Mouse (Mus musculus): ENCODE results near the gene D630003M21Rik. TPM values are rescaled to one million over a fixed set of nuclear protein-coding genes. Genes with fewer than 3 reads are reported as not detected.
A peak's percentile ranks its signal among the peaks of the same experiment; 100 is the strongest.

The D630003M21Rik gene
- total RNA-seq, 2 experiments from 2014 or later: 3.5 to 4.5 TPM

- no peak for DNase-seq (ENCODE audit: low spot score in 2 of 2)
Observed at GRCm38 (mm10) chr2:158198861-158199260, 30.2 kb downstream of the D630003M21Rik start.

- no peak for DNase-seq (ENCODE audit: low spot score in 2 of 2)
Observed at GRCm38 (mm10) chr2:158197971-158198370, 31.1 kb downstream of the D630003M21Rik start.

DNA sequence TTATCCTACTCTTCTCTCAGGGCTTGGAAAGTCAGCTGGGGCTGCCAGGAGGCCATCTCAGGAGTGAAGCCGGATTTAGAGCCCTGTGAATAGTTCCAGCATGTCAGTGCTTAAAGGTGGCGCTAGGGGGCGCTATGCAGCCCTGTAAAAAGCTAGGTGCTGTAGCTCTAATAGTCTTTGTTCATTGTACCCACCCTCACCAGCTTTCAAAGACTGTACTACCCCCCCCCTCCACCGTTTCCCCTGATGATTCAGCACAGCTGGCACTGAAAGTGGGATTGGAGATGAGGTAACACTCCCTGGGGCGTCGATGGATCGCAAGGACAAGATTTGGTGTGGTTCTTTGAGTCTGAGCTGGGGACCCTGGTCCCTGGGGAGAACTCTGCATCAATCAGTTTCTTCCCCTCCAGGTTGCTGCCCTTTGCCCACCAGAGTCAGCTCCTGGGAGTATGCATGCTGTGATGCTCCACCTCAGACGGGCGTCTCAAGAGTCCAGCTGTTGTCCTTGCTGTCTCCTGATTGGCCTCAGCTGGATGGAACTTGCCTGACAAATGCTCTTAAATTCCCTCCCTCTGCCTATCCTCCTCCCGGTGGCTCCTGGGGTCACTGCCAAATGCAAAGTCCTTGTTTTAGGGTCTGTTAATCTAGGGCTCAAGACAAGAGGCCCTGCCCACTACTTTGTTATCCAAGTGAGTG, 33.9 kb downstream of the D630003M21Rik start:
- peak in 1 of 2 experiments; percentile 65 for DNase-seq (ENCODE audit: low spot score in 2 of 2)

GRCm38 (mm10) chr2:158193611-158194336, 35.2 kb downstream of the D630003M21Rik start:
- no peak for DNase-seq (ENCODE audit: low spot score in 2 of 2)

DNA sequence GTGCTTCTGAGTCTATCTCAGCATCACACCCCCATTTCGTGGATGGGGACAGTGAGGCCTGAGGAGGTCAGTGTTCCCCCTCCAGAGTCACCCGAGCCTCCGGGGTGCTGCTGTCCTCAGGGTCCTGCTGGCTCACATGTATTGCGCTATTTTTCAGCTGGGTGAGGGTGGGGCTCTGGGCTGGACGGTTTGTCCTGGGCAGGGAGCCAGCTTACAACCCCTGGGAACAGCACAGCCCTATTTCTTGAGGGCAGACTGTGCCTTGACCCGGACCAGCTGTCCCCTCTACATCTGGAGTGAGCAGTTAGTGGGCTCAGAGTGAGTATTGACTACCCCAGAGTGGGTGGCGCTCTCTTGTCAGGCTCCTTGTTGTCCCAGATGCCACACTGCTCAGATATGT, 37.9 kb downstream of the D630003M21Rik start:
- DNase-seq (ENCODE audit: low spot score in 2 of 2): peak in 1 of 2 experiments; percentile 41

DNA sequence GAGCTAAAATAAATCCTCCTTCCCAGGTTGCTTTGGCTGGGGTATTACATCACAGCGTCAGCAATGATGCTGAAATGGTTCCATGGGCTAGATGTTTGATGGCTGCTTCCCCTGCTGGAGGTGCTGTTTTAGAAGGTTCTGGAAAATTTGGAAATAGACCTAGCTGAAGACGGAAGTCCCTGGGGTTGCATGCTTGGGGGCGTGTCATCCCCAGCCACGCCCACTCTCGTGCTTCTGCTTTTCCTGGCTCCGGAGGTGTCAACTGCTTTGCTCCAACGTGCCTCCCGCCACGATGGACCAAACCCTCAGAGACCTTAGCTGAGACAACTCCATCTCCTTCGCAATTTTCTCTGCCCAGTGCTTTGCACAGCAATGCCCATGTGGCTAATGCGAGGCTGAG, 39.6 kb downstream of the D630003M21Rik start:
- no peak for DNase-seq (ENCODE audit: low spot score in 2 of 2)

DNA sequence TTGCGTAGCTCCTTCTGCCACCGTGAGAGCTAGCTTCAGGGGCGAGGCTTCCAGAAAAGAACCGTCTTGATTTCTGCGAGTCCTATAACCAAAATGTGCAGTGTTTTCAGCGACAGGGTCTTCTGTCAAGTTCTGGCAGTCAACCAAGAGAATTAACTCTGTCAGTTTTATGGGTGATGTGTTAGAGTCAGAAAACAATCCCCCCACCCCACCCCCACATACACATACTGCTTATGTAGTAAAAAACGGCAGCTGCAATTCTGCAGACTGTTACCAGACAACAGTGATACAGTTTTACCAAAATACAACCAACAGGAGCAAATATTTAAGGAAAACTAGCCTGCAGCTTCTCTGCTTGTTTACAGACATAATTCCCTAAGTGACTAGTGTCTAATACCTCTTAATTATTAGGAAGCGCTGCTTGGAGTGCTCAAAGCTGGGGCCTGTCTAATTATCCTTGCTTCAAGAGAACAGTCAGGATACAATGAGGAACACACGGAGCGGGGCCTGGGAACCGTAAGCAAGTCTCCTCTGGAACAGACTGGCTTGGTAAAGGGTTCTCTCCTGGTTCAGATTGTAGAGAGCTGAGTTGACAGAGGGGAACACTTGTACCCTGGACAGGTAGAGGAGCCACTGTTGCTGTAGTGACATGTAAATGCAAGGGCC, 42.7 kb downstream of the D630003M21Rik start:
- no peak for DNase-seq (ENCODE audit: low spot score in 2 of 2)

GRCm38 (mm10) chr2:158183266-158183665, 45.8 kb downstream of the D630003M21Rik start:
- no peak for DNase-seq (ENCODE audit: low spot score in 2 of 2)

DNA sequence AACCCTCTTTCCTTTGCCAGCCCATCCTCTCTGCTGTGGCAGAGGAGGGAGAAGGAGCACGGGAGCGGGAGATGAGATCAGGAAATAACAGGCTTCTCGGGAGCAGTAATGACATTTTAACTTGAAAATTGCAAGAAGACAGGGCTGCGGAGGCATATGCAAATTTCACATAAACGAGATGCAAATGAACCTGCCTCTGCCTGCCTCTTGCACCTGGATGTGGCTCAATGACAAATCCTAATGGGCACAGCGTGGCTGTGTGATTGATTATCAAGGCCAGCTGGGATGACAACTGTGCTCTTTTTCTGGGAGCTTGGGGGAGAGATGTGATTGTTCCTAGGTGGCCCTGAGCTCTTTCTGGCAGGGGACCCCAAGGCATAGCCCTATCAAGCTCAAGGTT, 47.1 kb downstream of the D630003M21Rik start:
- peak in 1 of 2 experiments; percentile 25 for DNase-seq (ENCODE audit: low spot score in 2 of 2)

- peak in 1 of 2 experiments; percentile 33 for DNase-seq (ENCODE audit: low spot score in 2 of 2)
Observed at GRCm38 (mm10) chr2:158180797-158181196, 48.2 kb downstream of the D630003M21Rik start.

DNA sequence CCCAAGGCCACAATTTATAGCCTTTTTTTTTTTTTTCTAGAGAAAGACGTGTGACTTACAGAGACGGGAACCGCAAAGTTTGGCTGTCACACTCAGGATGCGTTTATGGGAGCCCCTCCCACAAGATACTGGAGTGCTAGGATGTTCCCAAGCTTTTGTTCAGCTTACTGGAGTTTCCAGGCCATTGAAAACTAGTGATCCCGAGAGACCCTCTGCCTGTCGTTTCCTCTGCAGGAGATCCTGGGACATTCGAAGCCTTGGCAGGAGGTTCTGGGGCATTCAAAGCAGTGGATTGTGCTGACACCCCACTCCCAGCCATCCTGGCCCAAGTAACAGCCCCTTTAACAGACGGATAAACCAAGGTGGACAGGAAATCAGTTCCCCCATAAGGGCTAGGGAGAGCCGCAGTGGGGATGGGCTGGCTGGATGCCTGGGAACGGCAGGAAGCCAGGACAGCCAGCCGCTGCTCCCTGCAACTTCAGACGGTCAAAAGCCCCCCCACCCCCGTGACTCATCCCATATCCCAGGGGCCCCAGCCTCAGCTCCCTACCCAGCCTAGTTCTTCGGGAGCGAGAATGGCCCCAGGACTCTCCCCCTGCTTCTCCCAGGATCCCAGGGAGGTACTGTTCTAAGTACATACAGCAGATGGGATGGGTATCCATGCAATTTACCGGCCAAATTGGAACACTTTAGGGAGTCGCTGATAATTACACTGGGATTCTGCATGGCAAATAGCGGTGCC, 49.5 kb downstream of the D630003M21Rik start:
- DNase-seq (ENCODE audit: low spot score in 2 of 2): no peak

- no peak for DNase-seq (ENCODE audit: low spot score in 2 of 2)
Observed at GRCm38 (mm10) chr2:158178696-158179369, 50.2 kb downstream of the D630003M21Rik start.

GRCm38 (mm10) chr2:158178139-158178538, 50.9 kb downstream of the D630003M21Rik start:
- DNase-seq (ENCODE audit: low spot score in 2 of 2): no peak

- no peak for DNase-seq (ENCODE audit: low spot score in 2 of 2)
Observed at GRCm38 (mm10) chr2:158177574-158177973, 51.4 kb downstream of the D630003M21Rik start.

DNA sequence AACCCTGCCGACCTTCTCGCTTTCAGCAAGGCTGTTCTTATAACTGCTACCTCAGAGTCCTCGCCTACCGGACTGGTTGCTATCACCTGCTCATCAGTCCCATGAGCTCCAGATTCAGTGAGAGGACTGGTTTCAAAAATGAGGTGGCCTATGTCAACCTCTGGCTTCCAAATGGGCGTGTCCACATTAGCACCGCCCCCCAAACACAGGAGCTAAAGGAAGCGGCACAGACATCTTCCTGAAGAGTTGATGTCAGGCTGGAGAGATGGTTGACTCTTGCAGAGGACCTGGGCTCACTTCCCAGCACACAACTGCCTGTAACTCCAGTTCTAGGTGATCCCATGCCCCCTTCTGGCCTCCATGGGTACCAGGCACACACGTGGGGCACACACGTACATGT, 52.3 kb downstream of the D630003M21Rik start:
- DNase-seq (ENCODE audit: low spot score in 2 of 2): no peak

DNA sequence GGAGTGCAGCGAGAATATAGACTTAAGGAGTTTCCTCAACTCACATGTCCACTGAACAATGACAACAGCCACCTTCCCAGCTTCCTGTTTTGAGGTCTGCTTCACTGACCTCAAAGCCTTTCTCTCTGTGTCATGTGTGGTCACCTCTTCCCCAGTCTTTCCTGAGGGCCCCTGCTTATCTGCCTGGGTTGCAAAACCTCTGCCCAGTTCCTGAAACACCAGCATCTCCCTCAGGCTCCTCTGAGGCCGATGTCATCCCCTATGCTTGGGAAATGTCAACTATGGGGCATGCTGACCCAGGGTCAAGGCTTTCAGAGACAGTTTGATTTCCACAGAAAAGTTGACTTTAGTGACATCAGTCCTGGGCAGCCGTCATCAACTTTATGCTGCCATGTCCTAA, 53.6 kb downstream of the D630003M21Rik start:
- no peak for DNase-seq (ENCODE audit: low spot score in 2 of 2)

DNA sequence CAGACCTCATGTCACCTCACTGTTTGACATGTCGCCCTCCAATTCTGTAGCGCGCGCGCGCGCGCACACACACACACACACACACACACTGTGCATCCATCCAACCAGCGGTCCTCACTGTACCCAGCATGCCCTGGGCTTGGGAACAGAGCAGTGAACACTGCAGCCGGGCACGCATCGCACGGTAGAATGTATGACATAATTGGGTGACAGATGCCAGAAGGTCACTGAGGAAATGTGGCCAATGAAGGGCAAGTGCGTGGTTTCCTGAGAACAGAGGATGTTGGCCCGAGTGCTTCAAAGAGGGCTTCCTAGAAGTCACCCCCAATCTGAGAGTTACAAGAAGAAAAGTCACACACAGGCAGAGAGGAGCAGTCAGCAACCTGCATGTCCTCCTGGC, 54.1 kb downstream of the D630003M21Rik start:
- DNase-seq (ENCODE audit: low spot score in 2 of 2): no peak

GRCm38 (mm10) chr2:158174438-158174837, 54.6 kb downstream of the D630003M21Rik start:
- no peak for DNase-seq (ENCODE audit: low spot score in 2 of 2)

- no peak for DNase-seq (ENCODE audit: low spot score in 2 of 2)
Observed at GRCm38 (mm10) chr2:158170394-158170793, 58.6 kb downstream of the D630003M21Rik start.

DNA sequence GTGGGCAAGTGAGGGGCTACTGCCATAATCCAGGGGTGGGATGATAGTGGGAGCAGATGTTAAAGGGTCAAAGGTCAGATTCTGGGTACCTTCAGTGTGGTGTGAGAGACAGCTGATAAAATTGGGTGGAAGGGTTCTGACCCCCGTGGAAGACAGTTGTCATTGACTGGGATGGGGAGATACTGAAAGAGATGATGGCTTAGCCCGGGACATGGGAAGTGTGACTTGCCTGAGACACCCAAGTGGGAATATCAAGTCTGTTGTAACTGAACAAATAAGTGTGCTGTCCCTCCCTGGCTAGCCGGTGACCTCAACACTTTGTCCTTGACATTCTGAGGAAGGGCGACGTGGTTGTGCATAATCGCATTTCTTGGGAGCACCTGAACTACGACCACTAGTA, 59.3 kb downstream of the D630003M21Rik start:
- no peak for DNase-seq (ENCODE audit: low spot score in 2 of 2)

- no peak for DNase-seq (ENCODE audit: low spot score in 2 of 2)
Observed at GRCm38 (mm10) chr2:158169351-158169750, 59.7 kb downstream of the D630003M21Rik start.
